Mouse (Mus musculus): Measurements from ENCODE around the gene Gstk1.

GRCm38 (mm10) chr6:42247173-42247572 is 1.4 kb downstream of the Gstk1 start:
- TF ChIP-seq CTCF (conservative IDR thresholded peaks at IDR 0.05; ENCODE audit: insufficient read depth, insufficient read length, low read depth, low read length) (no peak), POLR2A (IDR thresholded peaks at IDR 0.05; ENCODE audit: low read depth, low read length) (no peak)

All from kidney, adult 2 months (tissue).